Mouse (Mus musculus): ENCODE measurements around the gene Fetub.
"Not testable (repeated sequence)": the region's sequence is repeated elsewhere in the genome, so short reads cannot be mapped to it uniquely, and the experiment has no call there.

The Fetub gene

GRCm38 (mm10) chr16:22911986-22912385, 6.1 kb upstream of the Fetub start:
- no peak for DNase-seq

GRCm38 (mm10) chr16:22912886-22913285, 5.2 kb upstream of the Fetub start:
- no peak for DNase-seq

GRCm38 (mm10) chr16:22914276-22914675, 3.9 kb upstream of the Fetub start:
- no peak for DNase-seq

- no peak for DNase-seq
These were observed 654 bp downstream of the Fetub start for GRCm38 (mm10) chr16:22918664-22919312.

GRCm38 (mm10) chr16:22919971-22920854, 2.1 kb downstream of the Fetub start:
- DNase-seq = no peak

GRCm38 (mm10) chr16:22921761-22922160, 3.6 kb downstream of the Fetub start:
- no peak for DNase-seq

- no peak for DNase-seq
These were observed 4.3 kb downstream of the Fetub start for GRCm38 (mm10) chr16:22922433-22922832.

GRCm38 (mm10) chr16:22929575-22929974, 11.4 kb downstream of the Fetub start:
- no peak for DNase-seq

- no peak for DNase-seq
These were observed 13.5 kb downstream of the Fetub start for GRCm38 (mm10) chr16:22931431-22932200.

GRCm38 (mm10) chr16:22937631-22938030, 19.5 kb downstream of the Fetub start:
- no peak for DNase-seq

GRCm38 (mm10) chr16:22938541-22938940, 20.4 kb downstream of the Fetub start:
- no peak for DNase-seq

GRCm38 (mm10) chr16:22939120-22939695, 21.1 kb downstream of the Fetub start:
- no peak for DNase-seq

GRCm38 (mm10) chr16:22941825-22942476, 23.8 kb downstream of the Fetub start:
- not testable (repeated sequence) for DNase-seq

GRCm38 (mm10) chr16:22947371-22947770, 29.2 kb downstream of the Fetub start:
- no peak for DNase-seq

- DNase-seq = no peak
These were observed 32.8 kb downstream of the Fetub start, which contains the start of gene Hrg for GRCm38 (mm10) chr16:22950840-22951395. Gene Hrg, plus strand, starts transcription at chr16:22951072.

GRCm38 (mm10) chr16:22953069-22953468, 34.9 kb downstream of the Fetub start:
- no peak for DNase-seq

- no peak for DNase-seq
These were observed 37.4 kb downstream of the Fetub start for GRCm38 (mm10) chr16:22955397-22956084.

GRCm38 (mm10) chr16:22956085-22956439, 37.9 kb downstream of the Fetub start:
- no peak for DNase-seq

- DNase-seq = no peak
These were observed 42.9 kb downstream of the Fetub start for GRCm38 (mm10) chr16:22961073-22961472.

- no peak for DNase-seq
These were observed 44.1 kb downstream of the Fetub start for GRCm38 (mm10) chr16:22962256-22962655.

- DNase-seq = no peak
These were observed 45.2 kb downstream of the Fetub start for GRCm38 (mm10) chr16:22963293-22963692.

All from spleen, adult 18-20 months (tissue).